Mouse (Mus musculus): ENCODE results near the gene Gm26566. TPM values are rescaled to one million over a fixed set of nuclear protein-coding genes. Genes with fewer than 3 reads are reported as not detected.
"Not testable (repeated sequence)": the region's sequence is repeated elsewhere in the genome, so short reads cannot be mapped to it uniquely, and the experiment has no call there.

Gm26566 gene
- polyA plus RNA-seq, 1 experiment from 2014 or later: 0.93 TPM

DNA sequence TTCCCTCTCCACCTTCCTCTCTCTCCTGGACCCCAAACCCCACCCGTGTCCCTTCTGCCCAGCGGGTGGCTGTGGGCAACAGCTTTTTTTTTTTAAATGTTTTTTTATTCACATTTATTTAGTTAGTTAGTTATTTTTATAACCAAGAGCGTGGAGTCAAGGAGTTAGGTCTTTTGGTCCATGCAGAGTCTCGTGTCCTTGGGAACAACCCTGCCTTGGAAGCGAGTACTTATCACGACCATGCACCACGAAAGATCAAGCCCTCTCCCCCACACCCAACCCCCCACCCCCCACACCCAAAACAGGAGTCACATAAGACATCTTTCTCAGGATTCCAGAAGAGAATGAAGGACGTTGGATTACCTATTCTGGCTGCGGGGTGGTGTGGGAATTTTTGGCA, 40.7 kb downstream of the Gm26566 start:
- H3K4me1 ChIP-seq (replicated peaks); ATAC-seq (replicated peaks; ENCODE audit: insufficient number of reproducible peaks, insufficient read depth, low FRiP score, low read depth); H3K27ac ChIP-seq; H3K9ac ChIP-seq; H3K9me3 ChIP-seq (replicated peaks); H3K27me3 ChIP-seq; H3K4me3 ChIP-seq; H3K36me3 ChIP-seq: not testable (repeated sequence)
- 47% methylated on average over 9 of the region's 9 CpGs for WGBS
- peak overlapping the region; percentile 57 for H3K4me2 ChIP-seq

DNA sequence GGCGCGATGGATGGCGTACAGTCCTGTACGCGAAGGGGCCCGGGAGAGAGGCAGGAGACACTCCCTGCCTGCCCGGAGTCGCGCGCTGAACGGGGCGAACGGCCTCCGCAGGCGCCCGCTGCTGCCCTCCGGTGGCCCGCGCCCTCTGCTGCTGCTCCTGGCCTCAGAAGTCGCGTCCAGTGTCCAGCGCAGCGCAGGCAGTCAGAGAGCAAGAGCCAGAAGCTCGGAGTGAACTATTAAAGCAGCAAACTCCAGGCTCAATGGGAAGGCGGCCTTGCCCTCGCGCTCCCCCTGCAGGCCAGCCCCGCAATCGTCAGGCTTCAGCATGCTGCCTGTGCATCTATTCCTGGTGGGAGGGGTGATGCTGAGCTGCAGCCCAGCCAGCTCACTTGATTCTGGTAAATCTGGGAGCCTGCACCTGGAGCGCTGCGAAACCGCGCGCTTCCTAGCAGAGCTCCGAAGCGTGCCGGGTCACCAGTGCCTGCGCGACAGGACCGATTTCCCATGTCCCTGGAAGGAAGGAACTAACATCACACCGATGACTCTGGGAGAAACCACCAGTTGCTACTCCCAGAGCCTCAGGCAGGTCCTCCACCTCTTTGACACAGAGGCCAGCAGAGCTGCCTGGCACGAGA, 41.9 kb downstream of the Gm26566 start:
- ATAC-seq (replicated peaks; ENCODE audit: insufficient number of reproducible peaks, insufficient read depth, low FRiP score, low read depth); H3K4me1 ChIP-seq (replicated peaks); H3K36me3 ChIP-seq; H3K9me3 ChIP-seq (replicated peaks); H3K9ac ChIP-seq; H3K27me3 ChIP-seq: not testable (repeated sequence)
- WGBS: 2% methylated on average over 35 of the region's 42 CpGs
- peak overlapping the region; percentile 73 for H3K27ac ChIP-seq
- H3K4me3 ChIP-seq: peak overlapping the region; percentile 39
- H3K4me2 ChIP-seq: peak overlapping the region; percentile 54

Other genes starting within 250 kb of the Gm26566 start
- not detected in 2 replicates for gene Ifnb1, start 199.0 kb upstream of the Gm26566 start, polyA plus RNA-seq (2015; fragmentation: Nextera tagmentation; extraction: Ambion mirVana)
- gene Ifna15, start 163.6 kb upstream of the Gm26566 start, polyA plus RNA-seq (2015; fragmentation: Nextera tagmentation; extraction: Ambion mirVana): not detected in 2 replicates
- not detected in 2 replicates for gene Ifna14, start 150.0 kb upstream of the Gm26566 start, polyA plus RNA-seq (2015; fragmentation: Nextera tagmentation; extraction: Ambion mirVana)
- gene Ifna9, start 129.4 kb upstream of the Gm26566 start, polyA plus RNA-seq (2015; fragmentation: Nextera tagmentation; extraction: Ambion mirVana): not detected in 2 replicates
- not detected in 2 replicates for gene Ifna12, start 118.4 kb upstream of the Gm26566 start, polyA plus RNA-seq (2015; fragmentation: Nextera tagmentation; extraction: Ambion mirVana)
- gene C87499, start 87.4 kb upstream of the Gm26566 start, polyA plus RNA-seq (2015; fragmentation: Nextera tagmentation; extraction: Ambion mirVana): not detected in 2 replicates
- gene Ifna13, start 77.3 kb upstream of the Gm26566 start, polyA plus RNA-seq (2015; fragmentation: Nextera tagmentation; extraction: Ambion mirVana): not detected in 2 replicates
- not detected in 2 replicates for gene Ifna16, start 44.9 kb upstream of the Gm26566 start, polyA plus RNA-seq (2015; fragmentation: Nextera tagmentation; extraction: Ambion mirVana)
- gene Ifna2, start 37.9 kb upstream of the Gm26566 start, polyA plus RNA-seq (2015; fragmentation: Nextera tagmentation; extraction: Ambion mirVana): not detected in 2 replicates
- gene Ifnab, start 30.4 kb upstream of the Gm26566 start, polyA plus RNA-seq (2015; fragmentation: Nextera tagmentation; extraction: Ambion mirVana): not detected in 2 replicates
- gene Klhl9, start 660 bp downstream of the Gm26566 start, polyA plus RNA-seq (2015; fragmentation: Nextera tagmentation; extraction: Ambion mirVana): 77.5 and 78.4 TPM in 2 replicates
- not detected in 2 replicates for gene Gm13271, start 33.1 kb downstream of the Gm26566 start, polyA plus RNA-seq (2015; fragmentation: Nextera tagmentation; extraction: Ambion mirVana)
- 0.11 and 0.23 TPM in 2 replicates for gene Gm13283, start 38.3 kb downstream of the Gm26566 start, polyA plus RNA-seq (2015; fragmentation: Nextera tagmentation; extraction: Ambion mirVana)
- 0.48 TPM in 1 of 2 replicates, not detected in the other for gene Gm13290, start 52.0 kb downstream of the Gm26566 start, polyA plus RNA-seq (2015; fragmentation: Nextera tagmentation; extraction: Ambion mirVana)
- gene Gm13289, start 55.1 kb downstream of the Gm26566 start, polyA plus RNA-seq (2015; fragmentation: Nextera tagmentation; extraction: Ambion mirVana): not detected in 2 replicates
- 0.28 TPM in 1 of 2 replicates, not detected in the other for gene Gm13272, start 58.0 kb downstream of the Gm26566 start, polyA plus RNA-seq (2015; fragmentation: Nextera tagmentation; extraction: Ambion mirVana)
- 0.53 TPM in 1 of 2 replicates, not detected in the other for gene Ifnz, start 60.3 kb downstream of the Gm26566 start, polyA plus RNA-seq (2015; fragmentation: Nextera tagmentation; extraction: Ambion mirVana)
- gene Gm13276, start 63.9 kb downstream of the Gm26566 start, polyA plus RNA-seq (2015; fragmentation: Nextera tagmentation; extraction: Ambion mirVana): not detected in 2 replicates
- gene Gm13277, start 66.8 kb downstream of the Gm26566 start, polyA plus RNA-seq (2015; fragmentation: Nextera tagmentation; extraction: Ambion mirVana): not detected in 2 replicates
- gene Gm13278, start 69.7 kb downstream of the Gm26566 start, polyA plus RNA-seq (2015; fragmentation: Nextera tagmentation; extraction: Ambion mirVana): not detected in 2 replicates
- not detected in 2 replicates for gene Gm13275, start 72.7 kb downstream of the Gm26566 start, polyA plus RNA-seq (2015; fragmentation: Nextera tagmentation; extraction: Ambion mirVana)
- not detected in 2 replicates for gene Gm13279, start 75.6 kb downstream of the Gm26566 start, polyA plus RNA-seq (2015; fragmentation: Nextera tagmentation; extraction: Ambion mirVana)
- gene Gm13285, start 77.9 kb downstream of the Gm26566 start, polyA plus RNA-seq (2015; fragmentation: Nextera tagmentation; extraction: Ambion mirVana): 0.79 and 0.82 TPM in 2 replicates
- gene Gm13287, start 81.4 kb downstream of the Gm26566 start, polyA plus RNA-seq (2015; fragmentation: Nextera tagmentation; extraction: Ambion mirVana): not detected in 2 replicates
- gene Gm13288, start 83.7 kb downstream of the Gm26566 start, polyA plus RNA-seq (2015; fragmentation: Nextera tagmentation; extraction: Ambion mirVana): 0.08 TPM in 1 of 2 replicates, not detected in the other
- not detected in 2 replicates for gene Ifna7, start 94.4 kb downstream of the Gm26566 start, polyA plus RNA-seq (2015; fragmentation: Nextera tagmentation; extraction: Ambion mirVana)
- not detected in 2 replicates for gene Ifna11, start 98.2 kb downstream of the Gm26566 start, polyA plus RNA-seq (2015; fragmentation: Nextera tagmentation; extraction: Ambion mirVana)
- gene Ifna6, start 105.6 kb downstream of the Gm26566 start, polyA plus RNA-seq (2015; fragmentation: Nextera tagmentation; extraction: Ambion mirVana): not detected in 2 replicates
- gene Ifna5, start 113.7 kb downstream of the Gm26566 start, polyA plus RNA-seq (2015; fragmentation: Nextera tagmentation; extraction: Ambion mirVana): not detected in 2 replicates
- gene Ifna4, start 120.1 kb downstream of the Gm26566 start, polyA plus RNA-seq (2015; fragmentation: Nextera tagmentation; extraction: Ambion mirVana): not detected in 2 replicates
- gene Ifna1, start 128.3 kb downstream of the Gm26566 start, polyA plus RNA-seq (2015; fragmentation: Nextera tagmentation; extraction: Ambion mirVana): not detected in 2 replicates
- not detected in 2 replicates for gene Ifne, start 158.4 kb downstream of the Gm26566 start, polyA plus RNA-seq (2015; fragmentation: Nextera tagmentation; extraction: Ambion mirVana)

Data from heart, embryonic 15.5 days (tissue).